Mouse (Mus musculus) hindbrain, embryonic 13.5 days (tissue): ENCODE measurements at regions not wholly inside any gene's neighbourhood (a gene's known extent, or its start where the extent isn't known, plus 50 kb on each side); places are given as distances from the start of the nearest gene placed in this dataset.

Experiments used
- ATAC-seq: fragments of 200-750 bp; cut with Nextera tagmentation; 2 replicates; pipeline ENCODE4 v1.8.0; 2017; ENCODE audit warnings: moderate TSS enrichment; ENCODE audit not compliant: low FRiP score
- H3K27ac ChIP-seq: fragments of 300-500 bp; sonication (generic); 2 replicates; pipeline ENCODE4 v1.5.1; 2015; ENCODE audit warnings: inconsistent platforms, mild to moderate bottlenecking, moderate library complexity
- H3K27me3 ChIP-seq: fragments of 300-500 bp; sonication (generic); 2 replicates; pipeline ENCODE4 v1.6.1; 2015; ENCODE audit warnings: mild to moderate bottlenecking, inconsistent platforms
- H3K36me3 ChIP-seq: fragments of 300-500 bp; sonication (generic); 2 replicates; pipeline ENCODE4 v1.6.1; 2015; ENCODE audit warnings: mild to moderate bottlenecking, inconsistent platforms
- H3K4me1 ChIP-seq: fragments of 300-500 bp; sonication (generic); replicated peaks from 2 replicates; pipeline ENCODE4 v1.6.1; 2015; ENCODE audit warnings: inconsistent platforms
- H3K4me2 ChIP-seq: fragments of 300-500 bp; sonication (generic); 2 replicates; pipeline ENCODE4 v1.6.1; 2015; ENCODE audit warnings: inconsistent platforms, mild to moderate bottlenecking, moderate library complexity
- H3K4me3 ChIP-seq: fragments of 300-500 bp; sonication (generic); 2 replicates; pipeline ENCODE4 v1.5.1; 2015; ENCODE audit warnings: mild to moderate bottlenecking, inconsistent platforms
- H3K9ac ChIP-seq: fragments of 300-500 bp; sonication (generic); 2 replicates; pipeline ENCODE4 v1.6.1; 2015; ENCODE audit warnings: mild to moderate bottlenecking, inconsistent platforms
- H3K9me3 ChIP-seq: fragments of 300-500 bp; sonication (generic); 2 replicates; pipeline ENCODE4 v1.6.1; 2016; ENCODE audit warnings: inconsistent platforms
- WGBS: fragments of 180-500 bp; shearing (Covaris S2); methylation state at CpG from one replicate; pipeline ENCODE4 v1.1.7; 2015; 5-methylcytosine and 5-hydroxymethylcytosine counted together

- no peak overlapping the region for H3K9ac ChIP-seq
- no peaks in the 10 kb centered on the region for H3K27me3 ChIP-seq
- ATAC-seq: no peak
- no peak overlapping the region for H3K27ac ChIP-seq
- no peak overlapping the region for H3K4me3 ChIP-seq
- H3K4me2 ChIP-seq: no peak overlapping the region
- peaks cover 7% of the 10 kb centered on the region for H3K4me1 ChIP-seq
- 71% methylated on average over 7 of the region's 7 CpGs for WGBS
- H3K9me3 ChIP-seq: no peaks in the 10 kb centered on the region
- no peaks in the 10 kb centered on the region for H3K36me3 ChIP-seq
Observed at GRCm38 (mm10) chr9:34334555-34335468, 150.9 kb upstream of the Kirrel3 start.

GRCm38 (mm10) chr9:34348442-34348841 is 137.3 kb upstream of the Kirrel3 start:
- Histone ChIP-seq H3K9me3 (no peaks in the 10 kb centered on the region), H3K27me3 (no peaks in the 10 kb centered on the region), H3K36me3 (no peaks in the 10 kb centered on the region), H3K27ac (no peak overlapping the region), H3K4me3 (no peak overlapping the region), H3K4me2 (no peak overlapping the region), H3K9ac (no peak overlapping the region), H3K4me1 (0 out of 2 replicates have a peak, but pooled peaks cover 2% of the 10 kb centered on the region)
- WGBS: 79% methylated on average over 2 of the region's 2 CpGs
- no peak for ATAC-seq

- H3K9ac ChIP-seq: no peak overlapping the region
- H3K4me1 ChIP-seq: 0 out of 2 replicates have a peak, but pooled peaks cover 2% of the 10 kb centered on the region
- no peaks in the 10 kb centered on the region for H3K36me3 ChIP-seq
- 81% methylated on average over 3 of the region's 3 CpGs for WGBS
- no peak overlapping the region for H3K4me2 ChIP-seq
- no peak for ATAC-seq
- no peak overlapping the region for H3K27ac ChIP-seq
- H3K4me3 ChIP-seq: no peak overlapping the region
- no peaks in the 10 kb centered on the region for H3K9me3 ChIP-seq
- no peaks in the 10 kb centered on the region for H3K27me3 ChIP-seq
Observed at GRCm38 (mm10) chr9:34349997-34350396, 135.7 kb upstream of the Kirrel3 start.

- H3K4me3 ChIP-seq: no peak overlapping the region
- no peak overlapping the region for H3K27ac ChIP-seq
- no peak overlapping the region for H3K4me2 ChIP-seq
- H3K9ac ChIP-seq: no peak overlapping the region
- no peak for ATAC-seq
- H3K36me3 ChIP-seq: no peaks in the 10 kb centered on the region
- H3K27me3 ChIP-seq: no peaks in the 10 kb centered on the region
- no peaks in the 10 kb centered on the region for H3K9me3 ChIP-seq
- H3K4me1 ChIP-seq: 0 out of 2 replicates have a peak, but pooled peaks cover 2% of the 10 kb centered on the region
- WGBS: 74% methylated on average over 9 of the region's 9 CpGs
Observed at GRCm38 (mm10) chr9:34353744-34354143, 131.9 kb upstream of the Kirrel3 start.

GRCm38 (mm10) chr9:34354723-34355316 is 130.9 kb upstream of the Kirrel3 start:
- no peaks in the 10 kb centered on the region for H3K4me1 ChIP-seq
- H3K4me2 ChIP-seq: no peak overlapping the region
- H3K36me3 ChIP-seq: no peaks in the 10 kb centered on the region
- no peak for ATAC-seq
- H3K9ac ChIP-seq: no peak overlapping the region
- H3K27me3 ChIP-seq: no peaks in the 10 kb centered on the region
- WGBS: 70% methylated on average over 6 of the region's 6 CpGs
- H3K27ac ChIP-seq: no peak overlapping the region
- H3K9me3 ChIP-seq: no peaks in the 10 kb centered on the region
- no peak overlapping the region for H3K4me3 ChIP-seq

- H3K36me3 ChIP-seq: no peaks in the 10 kb centered on the region
- WGBS: 85% methylated on average over 4 of the region's 4 CpGs
- no peaks in the 10 kb centered on the region for H3K9me3 ChIP-seq
- H3K9ac ChIP-seq: no peak overlapping the region
- no peaks in the 10 kb centered on the region for H3K27me3 ChIP-seq
- no peak overlapping the region for H3K4me2 ChIP-seq
- no peak for ATAC-seq
- H3K4me1 ChIP-seq: no peaks in the 10 kb centered on the region
- no peak overlapping the region for H3K4me3 ChIP-seq
- H3K27ac ChIP-seq: no peak overlapping the region
Observed at GRCm38 (mm10) chr9:34370686-34371398, 114.9 kb upstream of the Kirrel3 start.

GRCm38 (mm10) chr9:34375187-34375586 is 110.5 kb upstream of the Kirrel3 start:
- Histone ChIP-seq H3K4me1 (no peaks in the 10 kb centered on the region), H3K27ac (no peak overlapping the region), H3K4me2 (no peak overlapping the region), H3K4me3 (no peak overlapping the region), H3K9me3 (no peaks in the 10 kb centered on the region), H3K9ac (no peak overlapping the region), H3K36me3 (no peaks in the 10 kb centered on the region), H3K27me3 (no peaks in the 10 kb centered on the region)
- WGBS: 24% methylated on average over 1 of the region's 1 CpGs
- ATAC-seq: no peak

GRCm38 (mm10) chr9:34380008-34380407 is 105.7 kb upstream of the Kirrel3 start:
- Histone ChIP-seq H3K27me3 (no peaks in the 10 kb centered on the region; the same call in 1 of the 2 replicates), H3K36me3 (no peaks in the 10 kb centered on the region), H3K9me3 (no peaks in the 10 kb centered on the region), H3K4me3 (no peak overlapping the region), H3K9ac (no peak overlapping the region), H3K27ac (no peak overlapping the region), H3K4me2 (no peak overlapping the region), H3K4me1 (no peaks in the 10 kb centered on the region)
- no peak for ATAC-seq
- 88% methylated on average over 3 of the region's 3 CpGs for WGBS

- H3K4me3 ChIP-seq: no peak overlapping the region
- 86% methylated on average over 3 of the region's 3 CpGs for WGBS
- no peaks in the 10 kb centered on the region for H3K36me3 ChIP-seq
- H3K9me3 ChIP-seq: no peaks in the 10 kb centered on the region
- no peaks in the 10 kb centered on the region; the same call in 1 of the 2 replicates for H3K27me3 ChIP-seq
- no peak for ATAC-seq
- no peak overlapping the region for H3K4me2 ChIP-seq
- H3K9ac ChIP-seq: no peak overlapping the region
- H3K4me1 ChIP-seq: no peaks in the 10 kb centered on the region
- no peak overlapping the region for H3K27ac ChIP-seq
Observed at GRCm38 (mm10) chr9:34381601-34382000, 104.1 kb upstream of the Kirrel3 start.

- no peak for ATAC-seq
- H3K4me2 ChIP-seq: no peak overlapping the region
- H3K4me3 ChIP-seq: no peak overlapping the region
- no peaks in the 10 kb centered on the region; the same call in 1 of the 2 replicates for H3K27me3 ChIP-seq
- no peaks in the 10 kb centered on the region for H3K36me3 ChIP-seq
- 10% methylated on average over 1 of the region's 1 CpGs for WGBS
- no peaks in the 10 kb centered on the region for H3K4me1 ChIP-seq
- H3K9me3 ChIP-seq: no peaks in the 10 kb centered on the region
- no peak overlapping the region for H3K27ac ChIP-seq
- no peak overlapping the region for H3K9ac ChIP-seq
Observed at GRCm38 (mm10) chr9:34382208-34382607, 103.5 kb upstream of the Kirrel3 start.

GRCm38 (mm10) chr9:34386071-34386470 is 99.6 kb upstream of the Kirrel3 start:
- no peak overlapping the region for H3K4me3 ChIP-seq
- H3K9ac ChIP-seq: no peak overlapping the region
- no peaks in the 10 kb centered on the region; the same call in 1 of the 2 replicates for H3K27me3 ChIP-seq
- no peak for ATAC-seq
- 86% methylated on average over 4 of the region's 4 CpGs for WGBS
- H3K27ac ChIP-seq: no peak overlapping the region
- no peaks in the 10 kb centered on the region for H3K9me3 ChIP-seq
- no peaks in the 10 kb centered on the region for H3K4me1 ChIP-seq
- no peak overlapping the region for H3K4me2 ChIP-seq
- no peaks in the 10 kb centered on the region for H3K36me3 ChIP-seq

- no peaks in the 10 kb centered on the region for H3K27me3 ChIP-seq
- H3K9ac ChIP-seq: no peak overlapping the region
- 0 out of 2 replicates have a peak overlapping the region, but pooled peaks have one; percentile 10 for H3K27ac ChIP-seq
- H3K36me3 ChIP-seq: no peaks in the 10 kb centered on the region
- no peaks in the 10 kb centered on the region for H3K9me3 ChIP-seq
- 58% methylated on average over 6 of the region's 6 CpGs for WGBS
- peaks cover 3% of the 10 kb centered on the region for H3K4me1 ChIP-seq
- no peak overlapping the region for H3K4me3 ChIP-seq
- H3K4me2 ChIP-seq: no peak overlapping the region
- peak; percentile 56; the same call in 1 of the 2 replicates for ATAC-seq
Observed at GRCm38 (mm10) chr9:34393042-34393441, 92.7 kb upstream of the Kirrel3 start.
